Mouse (Mus musculus) ES-Bruce4 (cell line): ENCODE measurements at regions not wholly inside any gene's neighbourhood (a gene's known extent, or its start where the extent isn't known, plus 50 kb on each side); places are given as distances from the start of the nearest gene placed in this dataset.

Source experiments
- CTCF ChIP-seq: IDR thresholded peaks from one replicate; pipeline ENCODE4 v1.8.1; 2011; ENCODE audit warnings: low read depth, low read length
- EP300 ChIP-seq: IDR thresholded peaks from 2 replicates; pipeline ENCODE4 v1.6.1; 2011; ENCODE audit warnings: low read depth, low read length; ENCODE audit not compliant: insufficient read depth

DNA sequence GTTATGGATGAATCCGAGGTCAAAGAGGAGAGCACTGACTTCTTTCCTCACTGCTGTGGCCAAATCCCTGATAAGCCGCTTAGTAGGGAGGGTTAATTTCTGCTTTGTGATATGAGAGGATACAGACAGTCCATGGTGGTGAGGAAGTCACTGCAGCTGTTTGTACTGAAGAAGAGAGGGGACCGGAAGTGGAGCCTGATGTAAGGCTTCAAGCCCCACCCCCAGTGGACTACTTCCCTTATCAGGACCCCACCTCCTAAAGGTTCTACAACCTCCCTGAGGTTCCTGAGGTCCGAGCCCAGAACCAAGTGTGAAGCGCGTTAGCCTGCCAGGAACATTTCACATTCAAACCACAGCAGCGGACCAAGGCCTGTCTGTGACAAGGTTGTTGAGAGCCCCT is 207.6 kb downstream of the Rap2a start:
- no peak for TF ChIP-seq CTCF
- no peak for TF ChIP-seq EP300
